Mouse (Mus musculus) heart, adult 2 months (tissue): Measurements from ENCODE around the gene Fpr3. TPM values are rescaled to one million over a fixed set of nuclear protein-coding genes. Genes with fewer than 3 reads are reported as not detected.
"Not testable (repeated sequence)": the region's sequence is repeated elsewhere in the genome, so short reads cannot be mapped to it uniquely, and the experiment has no call there.

Experiments
- DNase-seq, 2 experiments: peaks; one replicate each; pipeline ENCODE4 v3.0.0; 2021
- H3K27ac ChIP-seq: fragments of 200-600 bp; 2 replicates; pipeline ENCODE4 v1.8.1; 2022
- H3K27me3 ChIP-seq: fragments of 200-500 bp; 2 replicates; pipeline ENCODE4 v1.6.1; 2012; ENCODE audit warnings: mild to moderate bottlenecking, low read length, inconsistent platforms, mixed read lengths; ENCODE audit not compliant: control insufficient read depth, insufficient read depth
- H3K36me3 ChIP-seq: fragments of 200-500 bp; 2 replicates; pipeline ENCODE4 v1.6.1; 2012; ENCODE audit warnings: low read length, inconsistent platforms; ENCODE audit not compliant: control insufficient read depth, insufficient read depth
- H3K4me1 ChIP-seq: fragments of 200-500 bp; 2 replicates; pipeline ENCODE4 v1.6.1; 2011; ENCODE audit warnings: low read length; ENCODE audit not compliant: control insufficient read depth, insufficient read depth
- H3K4me3 ChIP-seq: fragments of 200-600 bp; 2 replicates; pipeline ENCODE4 v1.8.1; 2022
- H3K79me2 ChIP-seq: fragments of 200-500 bp; replicated peaks from 2 replicates; pipeline ENCODE4 v1.6.1; 2012; ENCODE audit warnings: mild to moderate bottlenecking, inconsistent platforms, low read length, moderate library complexity, mixed read lengths; ENCODE audit not compliant: control insufficient read depth, insufficient read depth
- H3K9ac ChIP-seq: fragments of 200-500 bp; 2 replicates; pipeline ENCODE4 v1.6.1; 2012; ENCODE audit warnings: low read depth, mild to moderate bottlenecking, control low read depth, inconsistent platforms, low read length, mixed read lengths
- CTCF ChIP-seq: fragments of 200-600 bp; IDR thresholded peaks from 2 replicates; pipeline ENCODE4 v1.8.1; 2022; ENCODE audit warnings: antibody characterized with exemption, mild to moderate bottlenecking, moderate library complexity
- EP300 ChIP-seq: fragments of 200-500 bp; IDR thresholded peaks from 2 replicates; pipeline ENCODE4 v1.6.1; 2011; ENCODE audit warnings: low read depth, low read length, control low read depth; ENCODE audit not compliant: insufficient read depth
- POLR2A ChIP-seq: fragments of 200-500 bp; IDR thresholded peaks from 2 replicates; pipeline ENCODE4 v1.6.1; 2011; ENCODE audit warnings: mild to moderate bottlenecking, low read depth, low read length, control low read depth; ENCODE audit not compliant: insufficient read depth
- WGBS: fragments of 180-500 bp; shearing (Covaris S2); methylation state at CpG from one replicate; pipeline ENCODE4 v1.1.7; 2018; 5-methylcytosine and 5-hydroxymethylcytosine counted together
- intact Hi-C: fragments of 180-260 bp; cut with DNase I; formaldehyde crosslinking; loops from one replicate; pipeline ENCODE4 v1.15.1; 2025
- long read RNA-seq: library from polyadenylated mRNA; stranded (forward); transcript quantifications from one replicate; pipeline ENCODE4 v2.0.0, GENCODE M21; 2021
- polyA plus RNA-seq: library from polyadenylated mRNA; depleted of rRNA; stranded (reverse); fragments of >200 nt; gene quantifications from 2 replicates; pipeline ENCODE4 v1.2.3, GENCODE M21; 2012; rRNA removed
- total RNA-seq, 2 experiments: library from RNA; stranded (reverse); gene quantifications; 2 replicates each; pipeline ENCODE4 v1.2.3; 2021

Gene Fpr3
- total RNA-seq (not detected), polyA plus RNA-seq (not detected in 2 replicates)
- long read RNA-seq: 0 reads

DNA sequence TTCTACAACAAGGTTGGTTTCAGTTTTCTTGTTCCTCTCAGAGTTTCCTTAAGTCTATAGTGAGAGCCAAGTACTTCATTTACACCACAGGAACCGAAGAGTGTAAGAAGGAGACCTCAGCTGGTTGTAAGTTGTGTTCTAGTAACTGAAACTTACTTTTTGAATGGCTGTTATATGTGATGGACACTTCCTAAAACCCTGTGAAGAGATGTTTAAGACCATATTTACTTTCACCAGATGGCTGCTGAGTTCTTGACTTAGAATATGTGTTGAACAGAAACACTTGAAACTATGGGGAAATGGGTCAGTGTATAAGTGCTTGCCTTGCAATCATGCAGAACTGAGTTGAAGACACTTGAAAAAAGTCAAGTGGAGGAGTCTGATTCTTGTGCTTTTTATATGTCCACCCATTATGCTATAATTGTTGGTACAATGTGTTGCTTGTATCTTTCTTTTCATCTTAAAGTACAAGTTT is at the start of gene Fpr3, which contains the start of gene Fpr2:
TSS of gene Fpr3 (plus strand) at position 79 of the 475 bp plus-strand sequence.
TSS of gene Fpr2 (plus strand) at position 51 of the 475 bp plus-strand sequence.
- H3K4me1 ChIP-seq: no peaks in the 10 kb centered on the region
- intact Hi-C loops: no loop called here
- 24% methylated on average over 1 of the region's 1 CpGs for WGBS
- H3K36me3 ChIP-seq: no peaks in the 10 kb centered on the region
- H3K27ac ChIP-seq: no peak within 1 kb of the TSS
- H3K79me2 ChIP-seq: no peaks in the 10 kb centered on the region
- no peaks in the 10 kb centered on the region for H3K27me3 ChIP-seq
- no peak within 1 kb of the TSS for H3K4me3 ChIP-seq
- TF ChIP-seq POLR2A (no peak), CTCF (no peak), EP300 (no peak)
- no peak for DNase-seq
- H3K9ac ChIP-seq: no peak within 1 kb of the TSS

DNA sequence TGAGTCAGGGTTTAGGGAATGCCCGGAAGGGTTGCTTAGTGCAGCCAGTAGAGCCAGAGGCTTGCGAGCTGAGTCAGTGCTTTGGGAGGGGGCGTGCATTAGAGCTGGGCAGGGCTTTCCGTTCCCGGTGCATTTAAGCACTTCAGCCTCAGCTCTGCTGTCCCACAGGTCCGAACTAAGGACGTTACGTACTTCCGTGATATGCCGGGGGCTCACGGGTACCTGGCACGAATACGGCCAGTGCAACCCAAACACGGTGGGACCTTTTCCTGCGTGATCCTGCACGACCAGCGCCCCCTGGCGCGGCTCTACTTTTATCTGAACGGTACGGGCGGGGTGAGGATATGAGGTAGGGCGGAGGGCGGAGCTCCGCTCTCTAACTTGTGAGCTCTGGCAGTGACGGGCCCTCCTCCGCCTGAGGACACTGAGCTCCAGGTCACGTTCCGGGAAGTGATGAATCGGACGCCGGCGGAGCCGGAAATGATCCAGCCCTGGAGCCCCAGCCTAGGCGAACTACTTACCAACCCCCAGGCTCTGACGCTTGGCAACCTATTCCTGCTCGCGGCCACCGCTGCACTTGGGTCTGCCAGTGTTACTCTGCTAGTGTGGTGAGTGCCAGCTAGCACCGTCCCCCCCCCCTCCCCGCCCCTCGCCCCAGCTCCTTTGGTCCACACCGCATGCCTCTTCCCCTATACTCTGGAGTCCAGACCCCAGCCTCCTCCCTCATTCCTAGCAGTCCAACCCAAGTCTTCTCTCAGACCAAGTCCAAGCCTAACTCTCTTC is 49.5 kb upstream of the Fpr3 start:
- under 1% methylated on average over 43 of the region's 43 CpGs for WGBS
- Histone ChIP-seq H3K36me3 (no peaks in the 10 kb centered on the region; the same call in 1 of the 2 replicates), H3K27ac (peak overlapping the region; percentile 90), H3K79me2 (no peaks in the 10 kb centered on the region), H3K4me1 (no peaks in the 10 kb centered on the region; the same call in 1 of the 2 replicates), H3K9ac (peak overlapping the region; percentile 64), H3K27me3 (no peaks in the 10 kb centered on the region), H3K4me3 (peak overlapping the region; percentile 52)
- DNase-seq: peak; percentile 96 to 99
- intact Hi-C loops: loop anchor here (1.0 to 5.0 kb wide), 4 partner anchors 9 to 216 kb away; no protein-coding TSS in a partner anchor
- TF ChIP-seq EP300 (peak; percentile 95; the same call in 1 of the 2 replicates), POLR2A (peak; percentile 85), CTCF (peak; percentile 93)

DNA sequence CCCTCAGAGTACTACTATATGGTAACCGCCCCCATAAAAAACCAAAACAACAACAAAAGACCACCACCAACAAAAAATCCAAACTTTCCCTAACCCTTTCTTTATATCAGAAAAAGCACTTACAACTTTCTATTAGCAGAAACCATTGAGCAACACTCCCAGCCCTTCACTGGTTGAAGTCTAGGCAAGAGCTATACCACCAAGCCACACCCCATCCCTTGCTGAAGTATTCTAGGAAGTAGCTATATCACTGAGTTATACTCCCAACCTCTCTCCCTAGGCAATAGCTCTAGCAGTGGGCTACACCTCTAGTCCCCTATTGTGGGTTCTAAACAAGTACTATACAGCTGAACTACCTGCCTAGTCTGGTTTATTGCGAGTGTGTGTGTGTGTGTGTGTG is 48.4 kb upstream of the Fpr3 start:
- 97% methylated on average over 2 of the region's 2 CpGs for WGBS
- Histone ChIP-seq H3K4me3 (no peak overlapping the region), H3K9ac (no peak overlapping the region), H3K79me2 (no peaks in the 10 kb centered on the region), H3K27me3 (no peaks in the 10 kb centered on the region), H3K27ac (no peak overlapping the region), H3K36me3 (no peaks in the 10 kb centered on the region; the same call in 1 of the 2 replicates), H3K4me1 (no peaks in the 10 kb centered on the region; the same call in 1 of the 2 replicates)
- TF ChIP-seq EP300 (no peak), POLR2A (no peak), CTCF (no peak)
- intact Hi-C loops: loop anchor here (5.0 kb wide), 2 partner anchors 72 to 217 kb away; no protein-coding TSS in a partner anchor
- DNase-seq: no peak

DNA sequence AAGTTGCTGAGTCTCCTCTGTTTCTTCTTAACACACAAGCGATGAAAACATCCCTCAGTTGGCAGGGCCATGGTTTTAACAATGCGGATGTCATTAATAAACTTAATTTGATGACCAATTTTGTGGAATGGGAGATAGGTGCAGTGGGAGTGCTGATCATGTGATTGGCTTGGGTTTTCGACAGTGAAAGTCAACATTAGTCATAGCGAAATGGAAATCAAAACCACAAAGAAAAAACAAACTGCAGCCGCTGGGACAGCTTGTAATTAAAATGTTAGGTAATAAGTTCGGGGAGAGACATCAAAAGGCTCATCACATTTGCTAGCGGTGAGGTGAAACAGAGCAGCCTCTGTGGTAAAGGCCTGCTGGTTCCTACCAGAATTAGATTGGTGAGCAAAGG is 46.9 kb upstream of the Fpr3 start:
- H3K4me1 ChIP-seq: no peaks in the 10 kb centered on the region; the same call in 1 of the 2 replicates
- no peak for DNase-seq
- no peaks in the 10 kb centered on the region; the same call in 1 of the 2 replicates for H3K36me3 ChIP-seq
- intact Hi-C loops: loop anchor here (5.0 kb wide), 1 partner anchor 57 kb away; no protein-coding TSS in a partner anchor
- H3K79me2 ChIP-seq: no peaks in the 10 kb centered on the region
- H3K9ac ChIP-seq: no peak overlapping the region
- no peak overlapping the region for H3K27ac ChIP-seq
- H3K4me3 ChIP-seq: no peak overlapping the region
- WGBS: 94% methylated on average over 7 of the region's 7 CpGs
- no peaks in the 10 kb centered on the region for H3K27me3 ChIP-seq
- TF ChIP-seq CTCF: no peak
- no peak for TF ChIP-seq POLR2A
- no peak for TF ChIP-seq EP300

DNA sequence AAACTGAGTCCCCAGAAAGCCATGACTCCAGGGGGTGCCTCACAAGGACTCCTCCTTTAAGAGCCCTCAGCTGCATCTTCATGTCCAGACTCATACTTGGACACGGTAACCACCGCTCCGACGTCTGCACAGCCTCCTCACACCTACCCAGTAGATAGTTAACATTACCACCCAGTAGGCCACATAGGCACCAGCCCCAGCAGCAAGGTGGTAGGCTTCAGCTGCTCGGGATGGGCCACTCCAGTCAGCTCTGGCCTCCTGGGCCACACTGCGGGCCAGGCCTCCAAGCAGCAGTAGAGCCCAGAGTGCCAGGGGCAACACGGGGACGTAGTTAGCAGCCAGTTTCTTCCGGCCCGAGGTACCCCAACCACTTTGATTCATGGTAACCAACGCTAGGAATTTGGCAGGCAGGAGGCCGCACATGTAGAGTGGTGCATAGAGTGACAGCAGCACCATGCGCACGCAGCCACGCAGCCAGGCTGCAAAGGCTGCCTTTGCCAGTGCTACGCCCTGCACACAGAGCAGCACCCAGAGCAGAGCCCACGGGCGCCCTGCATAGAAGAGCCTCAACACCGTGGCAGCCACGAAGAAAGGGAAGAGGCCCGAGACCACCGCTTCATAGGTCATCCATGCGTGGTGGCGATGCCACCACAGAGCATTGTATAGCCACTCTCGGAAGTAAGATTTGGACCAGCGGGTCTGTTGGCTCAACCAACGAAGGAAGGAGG is 44.0 kb upstream of the Fpr3 start:
- Histone ChIP-seq H3K4me3 (no peak overlapping the region), H3K27me3 (no peaks in the 10 kb centered on the region), H3K79me2 (no peaks in the 10 kb centered on the region), H3K9ac (no peak overlapping the region), H3K27ac (no peak overlapping the region), H3K36me3 (no peaks in the 10 kb centered on the region; the same call in 1 of the 2 replicates), H3K4me1 (no peaks in the 10 kb centered on the region)
- no peak for DNase-seq
- intact Hi-C loops: loop anchor here (5.0 kb wide), 1 partner anchor 54 kb away; no protein-coding TSS in a partner anchor
- TF ChIP-seq POLR2A: no peak
- TF ChIP-seq EP300: no peak
- no peak for TF ChIP-seq CTCF
- 67% methylated on average over 27 of the region's 27 CpGs for WGBS

DNA sequence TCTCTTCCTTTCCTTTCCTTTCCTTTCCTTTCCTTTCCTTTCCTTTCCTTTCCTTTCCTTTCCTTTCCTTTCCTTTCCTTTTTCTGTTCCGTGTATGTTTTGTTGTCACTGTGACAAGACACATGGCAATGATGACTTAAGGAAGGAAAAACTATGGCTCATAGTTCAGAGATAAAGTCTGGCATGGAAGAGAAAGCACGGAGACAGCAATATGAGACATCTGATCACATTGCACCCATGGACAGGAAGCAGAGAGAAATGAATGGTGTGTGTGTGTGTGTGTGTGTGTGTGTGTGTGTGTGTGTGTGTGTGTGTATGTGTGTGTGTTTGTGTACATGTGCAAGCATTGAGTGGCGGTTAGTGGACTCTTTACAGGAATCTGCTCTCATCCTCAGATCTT is 43.0 kb upstream of the Fpr3 start:
- not testable (repeated sequence) for H3K4me1 ChIP-seq, H3K4me3 ChIP-seq, H3K36me3 ChIP-seq, H3K27ac ChIP-seq, DNase-seq, H3K9ac ChIP-seq, H3K27me3 ChIP-seq, H3K79me2 ChIP-seq
- WGBS: 47% methylated on average over 3 of the region's 3 CpGs
- intact Hi-C loops: loop anchor here (5.0 kb wide), 1 partner anchor 53 kb away; no protein-coding TSS in a partner anchor
